Mouse (Mus musculus) MEL (cell line): Measurements from ENCODE around the gene Scimp. TPM values are rescaled to one million over a fixed set of nuclear protein-coding genes. Genes with fewer than 3 reads are reported as not detected.

Experiments
- DNase-seq: peaks from one replicate; pipeline ENCODE4 v3.0.0; 2011; ENCODE audit warnings: low read depth, low spot score
- H3K27ac ChIP-seq: 2 replicates; pipeline ENCODE4 v1.5.1; 2012; ENCODE audit warnings: low read depth, mild to moderate bottlenecking, control low read depth, low read length, moderate library complexity; ENCODE audit not compliant: control insufficient read depth
- H3K27me3 ChIP-seq, 2 experiments: fragments of 150-350 bp in 1 of 2; sonication (generic) in 1 of 2; 2 replicates each; pipeline ENCODE4 v1.6.1; 2012; ENCODE audit warnings: low read length in 2 of 2, mild to moderate bottlenecking in 2 of 2, improper control_type of control experiment in 1 of 2, moderate library complexity in 1 of 2; ENCODE audit not compliant: insufficient read depth in 2 of 2, control insufficient read depth in 1 of 2
- H3K36me3 ChIP-seq, 2 experiments: 2 replicates each; pipeline ENCODE4 v1.6.1; 2012 to 2014; ENCODE audit warnings: low read length in 2 of 2, improper control_type of control experiment in 1 of 2, inconsistent platforms in 1 of 2, mild to moderate bottlenecking in 1 of 2; ENCODE audit not compliant: insufficient read depth in 2 of 2, control insufficient read depth in 1 of 2
- H3K4me1 ChIP-seq, 2 experiments: fragments of 150-350 bp in 1 of 2; sonication (generic) in 1 of 2; 2 replicates each; pipeline ENCODE4 v1.6.1; 2012; ENCODE audit warnings: low read length in 2 of 2, improper control_type of control experiment in 1 of 2, mild to moderate bottlenecking in 1 of 2; ENCODE audit not compliant: insufficient read depth in 2 of 2, control insufficient read depth in 1 of 2
- H3K4me3 ChIP-seq, 2 experiments: fragments of 150-350 bp in 1 of 2; sonication (generic) in 1 of 2; 2 replicates each; pipeline ENCODE4 v1.5.1; 2012; ENCODE audit warnings: low read depth in 2 of 2, low read length in 2 of 2, mild to moderate bottlenecking in 2 of 2, moderate library complexity in 2 of 2, control low read depth in 1 of 2, improper control_type of control experiment in 1 of 2; ENCODE audit not compliant: control insufficient read depth in 1 of 2, insufficient read depth in 1 of 2
- H3K79me2 ChIP-seq: 2 replicates; pipeline ENCODE4 v1.6.1; 2012; ENCODE audit warnings: mild to moderate bottlenecking, low read length, moderate library complexity; ENCODE audit not compliant: control insufficient read depth, poor library complexity, insufficient read depth
- H3K9ac ChIP-seq: 2 replicates; pipeline ENCODE4 v1.6.1; 2012; ENCODE audit warnings: low read depth, mild to moderate bottlenecking, control low read depth, low read length, moderate library complexity; ENCODE audit not compliant: control insufficient read depth, poor library complexity, severe bottlenecking
- H3K9me3 ChIP-seq: fragments of 150-350 bp; sonication (generic); replicated peaks from 2 replicates; pipeline ENCODE4 v1.6.1; 2012; ENCODE audit warnings: mild to moderate bottlenecking, low read length, improper control_type of control experiment, moderate library complexity; ENCODE audit not compliant: insufficient read depth
- CHD1 ChIP-seq: IDR thresholded peaks from 2 replicates; pipeline ENCODE4 v1.6.1; 2012; ENCODE audit warnings: low read depth, mild to moderate bottlenecking, inconsistent platforms, low read length, improper control_type of control experiment
- CHD2 ChIP-seq: IDR thresholded peaks from 2 replicates; pipeline ENCODE4 v1.6.1; 2011; ENCODE audit warnings: low read length, improper control_type of control experiment
- CTCF ChIP-seq, 3 experiments: IDR thresholded peaks in 2 of 3; conservative IDR thresholded peaks in 1 of 3; 2 replicates each; pipeline ENCODE4 v1.5.1; 2011 to 2012; ENCODE audit warnings: low read length in 3 of 3, low read depth in 2 of 3, mild to moderate bottlenecking in 2 of 3, improper control_type of control experiment in 1 of 3, inconsistent platforms in 1 of 3, mixed read lengths in 1 of 3, moderate library complexity in 1 of 3; ENCODE audit not compliant: control insufficient read depth in 1 of 3, insufficient read depth in 1 of 3, poor library complexity in 1 of 3, severe bottlenecking in 1 of 3
- E2F4 ChIP-seq: IDR thresholded peaks from 2 replicates; pipeline ENCODE4 v1.6.1; 2011; ENCODE audit warnings: low read depth, low read length, improper control_type of control experiment, borderline replicate concordance
- ELF1 ChIP-seq: IDR thresholded peaks from 2 replicates; pipeline ENCODE4 v1.6.1; 2014; ENCODE audit warnings: low read depth, mild to moderate bottlenecking, inconsistent platforms, low read length, improper control_type of control experiment, moderate library complexity
- GATA1 ChIP-seq: IDR thresholded peaks from 2 replicates; pipeline ENCODE4 v1.6.1; 2011; ENCODE audit warnings: low read depth, low read length, improper control_type of control experiment
- HCFC1 ChIP-seq: IDR thresholded peaks from 2 replicates; pipeline ENCODE4 v1.6.1; 2012; ENCODE audit warnings: low read depth, mild to moderate bottlenecking, inconsistent platforms, low read length, improper control_type of control experiment, moderate library complexity
- JUND ChIP-seq: IDR thresholded peaks from 2 replicates; pipeline ENCODE4 v1.6.1; 2011; ENCODE audit warnings: low read depth, mild to moderate bottlenecking, improper control_type of control experiment, low read length
- KAT2A ChIP-seq: conservative IDR thresholded peaks from 2 replicates; pipeline ENCODE4 v1.6.1; 2012; ENCODE audit warnings: low read depth, low read length, improper control_type of control experiment, inconsistent platforms
- MAFK ChIP-seq: IDR thresholded peaks from 2 replicates; pipeline ENCODE4 v1.6.1; 2011; ENCODE audit warnings: low read depth, mild to moderate bottlenecking, low read length, improper control_type of control experiment, borderline replicate concordance
- MAX ChIP-seq: IDR thresholded peaks from 2 replicates; pipeline ENCODE4 v1.6.1; 2011; ENCODE audit warnings: low read length, improper control_type of control experiment
- MAZ ChIP-seq: IDR thresholded peaks from 2 replicates; pipeline ENCODE4 v1.6.1; 2012; ENCODE audit warnings: low read depth, mild to moderate bottlenecking, inconsistent platforms, low read length, improper control_type of control experiment
- MXI1 ChIP-seq: IDR thresholded peaks from 2 replicates; pipeline ENCODE4 v1.6.1; 2011; ENCODE audit warnings: mild to moderate bottlenecking, low read depth, low read length, improper control_type of control experiment
- MYB ChIP-seq: IDR thresholded peaks from 2 replicates; pipeline ENCODE4 v1.6.1; 2011; ENCODE audit warnings: mild to moderate bottlenecking, low read depth, low read length, improper control_type of control experiment
- MYC ChIP-seq: IDR thresholded peaks from 2 replicates; pipeline ENCODE4 v1.6.1; 2011; ENCODE audit warnings: low read depth, mild to moderate bottlenecking, low read length, improper control_type of control experiment, moderate library complexity
- NRF1 ChIP-seq: IDR thresholded peaks from 2 replicates; pipeline ENCODE4 v1.6.1; 2014; ENCODE audit warnings: low read depth, mild to moderate bottlenecking, inconsistent platforms, low read length, improper control_type of control experiment, moderate library complexity; ENCODE audit not compliant: poor library complexity, insufficient read depth, severe bottlenecking
- POLR2A ChIP-seq, 2 experiments: IDR thresholded peaks; 2 replicates each; pipeline ENCODE4 v1.6.1; 2011 to 2012; ENCODE audit warnings: low read length in 2 of 2, mild to moderate bottlenecking in 2 of 2, control low read depth in 1 of 2, improper control_type of control experiment in 1 of 2, low read depth in 1 of 2, moderate library complexity in 1 of 2; ENCODE audit not compliant: control insufficient read depth in 1 of 2, insufficient read depth in 1 of 2, poor library complexity in 1 of 2
- RAD21 ChIP-seq: IDR thresholded peaks from 2 replicates; pipeline ENCODE4 v1.6.1; 2011; ENCODE audit warnings: mild to moderate bottlenecking, low read depth, low read length, improper control_type of control experiment
- RCOR1 ChIP-seq: IDR thresholded peaks from 2 replicates; pipeline ENCODE4 v1.6.1; 2012; ENCODE audit warnings: low read depth, mild to moderate bottlenecking, inconsistent platforms, low read length, improper control_type of control experiment
- SIN3A ChIP-seq: IDR thresholded peaks from 2 replicates; pipeline ENCODE4 v1.6.1; 2012; ENCODE audit warnings: low read length, improper control_type of control experiment, inconsistent platforms
- TBP ChIP-seq: IDR thresholded peaks from 2 replicates; pipeline ENCODE4 v1.8.0; 2011; ENCODE audit warnings: low read depth, low read length, improper control_type of control experiment
- UBTF ChIP-seq: IDR thresholded peaks from 2 replicates; pipeline ENCODE4 v1.6.1; 2012; ENCODE audit warnings: low read depth, mild to moderate bottlenecking, inconsistent platforms, low read length, improper control_type of control experiment, moderate library complexity, borderline replicate concordance; ENCODE audit not compliant: insufficient read depth
- ZC3H11A ChIP-seq: IDR thresholded peaks from 2 replicates; pipeline ENCODE4 v1.6.1; 2012; ENCODE audit warnings: low read depth, mild to moderate bottlenecking, inconsistent platforms, low read length, improper control_type of control experiment
- ZKSCAN1 ChIP-seq: IDR thresholded peaks from 2 replicates; pipeline ENCODE4 v1.6.1; 2012; ENCODE audit warnings: low read depth, mild to moderate bottlenecking, inconsistent platforms, low read length, improper control_type of control experiment, moderate library complexity
- ZMIZ1 ChIP-seq: IDR thresholded peaks from 2 replicates; pipeline ENCODE4 v1.6.1; 2012; ENCODE audit warnings: low read depth, mild to moderate bottlenecking, inconsistent platforms, low read length, improper control_type of control experiment, moderate library complexity
- ZNF384 ChIP-seq: IDR thresholded peaks from 2 replicates; pipeline ENCODE4 v1.6.1; 2012; ENCODE audit warnings: low read depth, mild to moderate bottlenecking, inconsistent platforms, low read length, improper control_type of control experiment
- polyA plus RNA-seq, 2 experiments: library from polyadenylated mRNA; stranded (reverse) in 1 of 2; unstranded in 1 of 2; fragments of >175 nt in 1 of 2; fragments of >200 nt in 1 of 2; gene quantifications; 2 replicates each; pipeline versions ENCODE4 v1.2.1 to v1.2.4; 2012; ENCODE audit warnings: low replicate concordance in 2 of 2, low read depth in 1 of 2; ENCODE audit not compliant: insufficient read length in 2 of 2, insufficient read depth in 1 of 2, missing spikeins in 1 of 2
- total RNA-seq: library from RNA; depleted of rRNA; stranded (reverse); fragments of 300-350 nt; gene quantifications from 2 replicates; pipeline ENCODE4 v1.2.3, GENCODE M21; 2012

The Scimp gene
- total and polyA plus RNA-seq, 3 experiments = not detected

- H3K9me3 ChIP-seq = no peaks in the 10 kb centered on the region
- H3K4me3 ChIP-seq = no peak overlapping the region
- DNase-seq = no peak
- H3K36me3 ChIP-seq = no peaks in the 10 kb centered on the region
- no peak overlapping the region for H3K9ac ChIP-seq
- TF ChIP-seq MAX = no peak
- no peak for TF ChIP-seq POLR2A (IDR thresholded peaks at IDR 0.05; ENCODE audit: control insufficient read depth in 1 of 2, insufficient read depth in 1 of 2, low read depth in 1 of 2, low read length in 2 of 2, poor library complexity in 1 of 2)
- no peak for TF ChIP-seq RAD21
- no peak for TF ChIP-seq CTCF (IDR thresholded peaks at IDR 0.05 in 2 of 3, conservative IDR thresholded peaks at IDR 0.05 in 1 of 3; ENCODE audit: control insufficient read depth in 1 of 3, insufficient read depth in 1 of 3, low read depth in 2 of 3, low read length in 3 of 3, poor library complexity in 1 of 3, severe bottlenecking in 1 of 3)
- no peak for TF ChIP-seq GATA1
- no peak for TF ChIP-seq ELF1
- TF ChIP-seq ZC3H11A = no peak
- TF ChIP-seq MYB = no peak
- TF ChIP-seq UBTF = no peak
- TF ChIP-seq MXI1 = no peak
- no peak for TF ChIP-seq KAT2A
- H3K27ac ChIP-seq = no peak overlapping the region
- no peaks in the 10 kb centered on the region for H3K79me2 ChIP-seq
- H3K27me3 ChIP-seq = peaks cover 7 to 10% of the 10 kb centered on the region in 2 experiments
- no peaks in the 10 kb centered on the region for H3K4me1 ChIP-seq
Measured at GRCm38 (mm10) chr11:70804395-70804794, 8.0 kb downstream of the Scimp start.

GRCm38 (mm10) chr11:70803711-70804200, 8.6 kb downstream of the Scimp start:
- Histone ChIP-seq H3K36me3 (0 out of 4 replicates have a peak, but pooled peaks cover 0 to 3% of the 10 kb centered on the region in 2 experiments), H3K9ac (no peak overlapping the region), H3K4me1 (peaks cover 0 to 5% of the 10 kb centered on the region in 2 experiments; a peak in 1 of 4 replicates), H3K27me3 (peaks cover 5 to 10% of the 10 kb centered on the region in 2 experiments), H3K9me3 (no peaks in the 10 kb centered on the region), H3K79me2 (no peaks in the 10 kb centered on the region), H3K4me3 (no peak overlapping the region), H3K27ac (no peak overlapping the region)
- TF ChIP-seq ZC3H11A (no peak), RCOR1 (peak; percentile 67), MAX (0 out of 2 replicates have a peak, but pooled peaks have one; percentile 13), E2F4 (no peak), CTCF (IDR thresholded peaks at IDR 0.05 in 2 of 3, conservative IDR thresholded peaks at IDR 0.05 in 1 of 3; ENCODE audit: control insufficient read depth in 1 of 3, insufficient read depth in 1 of 3, low read depth in 2 of 3, low read length in 3 of 3, poor library complexity in 1 of 3, severe bottlenecking in 1 of 3) (no peak), NRF1 (no peak)
- DNase-seq = peak; percentile 59

GRCm38 (mm10) chr11:70802865-70803261, 9.5 kb downstream of the Scimp start:
- Histone ChIP-seq H3K9ac (no peak overlapping the region), H3K4me1 (peaks cover 0 to 5% of the 10 kb centered on the region in 2 experiments; a peak in 1 of 4 replicates), H3K9me3 (no peaks in the 10 kb centered on the region), H3K27me3 (peaks cover 5 to 10% of the 10 kb centered on the region in 2 experiments; a peak in 3 of 4 replicates), H3K36me3 (0 out of 4 replicates have a peak, but pooled peaks cover 0 to 3% of the 10 kb centered on the region in 2 experiments), H3K4me3 (no peak overlapping the region), H3K79me2 (no peaks in the 10 kb centered on the region), H3K27ac (no peak overlapping the region)
- DNase-seq = no peak
- TF ChIP-seq ZKSCAN1 (no peak), ZC3H11A (no peak), MAFK (no peak), MAX (no peak), GATA1 (no peak), RCOR1 (no peak), JUND (no peak), SIN3A (no peak), CHD1 (no peak), HCFC1 (no peak), MYC (no peak), MAZ (no peak), CHD2 (no peak), TBP (no peak), ZNF384 (no peak), ZMIZ1 (no peak), NRF1 (no peak)
